Mouse (Mus musculus): ENCODE results near the gene Lamb3. TPM values are rescaled to one million over a fixed set of nuclear protein-coding genes. Genes with fewer than 3 reads are reported as not detected.

The Lamb3 gene
- polyA plus RNA-seq, 1 experiment from 2014 or later, result 6.7 TPM

DNA sequence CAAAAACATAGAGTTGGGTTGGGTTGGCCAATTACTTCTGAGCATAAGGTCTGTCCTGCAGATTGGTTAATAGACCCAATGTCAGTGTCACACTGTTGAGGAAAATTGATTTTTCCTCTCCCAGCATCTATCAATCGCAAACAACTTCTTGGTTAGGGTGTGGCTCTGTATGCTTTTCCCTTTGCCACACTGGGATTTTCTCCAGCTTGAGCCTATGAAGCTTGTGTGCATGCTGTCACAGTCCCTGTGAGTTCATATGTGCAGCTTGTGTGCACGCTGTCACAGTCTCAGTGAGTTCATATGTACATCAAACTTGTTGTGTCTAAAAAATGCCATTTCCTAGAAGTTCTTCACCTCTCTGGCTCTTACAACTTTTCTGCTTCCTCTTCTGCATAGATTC lies 99.3 kb downstream of the Lamb3 start:
- ATAC-seq (ENCODE audit: insufficient number of reproducible peaks, insufficient read depth, low FRiP score, low TSS enrichment, low read depth), result no peak
- Histone ChIP-seq H3K27me3 (no peaks in the 10 kb centered on the region), H3K4me1 (0 out of 2 replicates have a peak, but pooled peaks cover 2% of the 10 kb centered on the region), H3K4me2 (no peak overlapping the region), H3K9me3 (no peaks in the 10 kb centered on the region), H3K4me3 (no peak overlapping the region), H3K36me3 (no peaks in the 10 kb centered on the region), H3K9ac (no peak overlapping the region), H3K27ac (no peak overlapping the region)
- 92% methylated on average over 2 of the region's 2 CpGs for WGBS

DNA sequence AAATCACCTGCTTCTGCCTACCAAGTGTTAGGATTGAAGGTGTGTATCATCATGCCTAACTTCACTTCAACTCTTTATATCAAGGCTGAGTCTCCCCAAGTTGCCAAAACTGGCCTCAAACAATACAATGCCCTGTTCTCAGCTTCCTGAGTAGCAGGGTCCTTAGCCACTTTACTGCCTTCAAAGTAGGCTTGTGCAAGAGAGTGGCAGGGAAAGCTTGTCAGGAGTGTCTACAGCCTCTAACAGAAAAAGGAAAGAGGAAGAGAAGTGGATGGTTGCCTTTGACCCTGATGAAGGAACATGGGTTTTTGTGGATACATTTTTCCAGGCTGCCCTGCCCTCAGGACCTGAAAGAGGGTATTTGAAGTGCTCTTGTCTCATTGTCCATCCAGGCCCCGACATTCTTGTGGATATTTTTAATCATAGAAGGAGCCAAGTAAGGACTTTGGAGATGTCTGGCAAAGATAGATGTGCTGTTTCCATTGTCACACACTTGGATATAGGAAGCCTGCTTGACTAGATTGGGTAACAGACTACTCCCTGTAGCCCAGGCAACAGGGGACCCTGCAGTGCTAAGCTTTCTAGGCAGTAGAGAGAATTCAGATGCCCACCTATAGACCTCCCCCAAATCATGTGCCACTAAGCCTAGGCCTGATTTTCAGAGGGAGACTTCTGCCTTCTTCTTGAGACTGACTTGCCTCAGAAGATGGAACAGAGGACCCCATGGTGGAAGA lies 102.5 kb downstream of the Lamb3 start:
- Histone ChIP-seq H3K9me3 (no peaks in the 10 kb centered on the region), H3K4me2 (no peak overlapping the region), H3K9ac (no peak overlapping the region), H3K36me3 (no peaks in the 10 kb centered on the region), H3K4me1 (no peaks in the 10 kb centered on the region), H3K27ac (no peak overlapping the region), H3K27me3 (no peaks in the 10 kb centered on the region), H3K4me3 (no peak overlapping the region)
- ATAC-seq (ENCODE audit: insufficient number of reproducible peaks, insufficient read depth, low FRiP score, low TSS enrichment, low read depth), result no peak
- 77% methylated on average over 1 of the region's 1 CpGs for WGBS

DNA sequence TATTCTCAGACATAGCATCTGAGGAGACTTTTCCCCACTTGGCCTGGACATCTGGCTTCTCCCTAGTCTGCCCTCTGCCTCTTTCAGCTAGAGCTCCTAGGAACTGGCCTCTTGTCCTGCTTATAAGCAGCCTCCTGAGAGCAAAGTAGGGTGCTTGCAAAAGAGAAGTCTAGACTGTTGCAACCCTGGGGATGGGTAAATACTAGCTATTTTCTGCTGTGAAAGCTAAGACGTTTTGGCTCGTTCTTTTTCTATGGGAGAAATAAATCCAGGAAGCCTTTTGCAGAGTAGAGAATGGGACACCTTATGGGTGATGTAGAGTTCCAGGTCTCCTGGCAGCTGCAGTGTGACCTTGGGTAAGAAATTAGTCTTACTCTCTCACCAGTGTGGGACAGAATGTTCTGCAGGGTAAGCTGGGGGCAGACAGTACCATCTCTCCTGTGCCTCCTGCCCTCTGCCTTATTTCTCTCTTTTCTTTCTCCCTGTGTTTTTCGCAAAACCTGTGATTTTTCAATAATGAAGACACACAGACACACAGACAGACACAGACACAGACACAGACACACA lies 103.1 kb downstream of the Lamb3 start:
- Histone ChIP-seq H3K36me3 (no peaks in the 10 kb centered on the region), H3K4me1 (no peaks in the 10 kb centered on the region), H3K4me3 (no peak overlapping the region), H3K27ac (no peak overlapping the region), H3K9me3 (no peaks in the 10 kb centered on the region), H3K4me2 (no peak overlapping the region), H3K9ac (no peak overlapping the region), H3K27me3 (no peaks in the 10 kb centered on the region)
- no peak for ATAC-seq (ENCODE audit: insufficient number of reproducible peaks, insufficient read depth, low FRiP score, low TSS enrichment, low read depth)
- 84% methylated on average over 3 of the region's 3 CpGs for WGBS

DNA sequence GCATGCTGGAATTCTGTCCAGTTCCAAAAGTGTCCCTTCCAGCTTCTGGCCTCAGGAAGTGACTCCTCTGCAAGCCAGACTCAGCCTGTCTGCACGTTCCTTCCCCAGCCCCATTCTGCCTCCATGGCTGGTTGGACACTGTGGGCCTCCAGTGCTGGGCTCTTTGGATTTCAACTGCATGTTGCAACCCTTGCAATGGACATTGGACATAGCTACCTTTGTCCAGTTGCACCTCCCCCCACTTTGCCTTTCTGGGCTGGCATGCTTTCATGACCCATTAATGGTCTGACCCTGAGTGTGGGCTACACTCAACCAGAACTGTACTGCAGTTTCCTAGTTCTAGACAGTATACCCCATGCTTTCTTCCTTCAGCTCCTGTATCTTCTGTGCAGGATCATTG lies 104.1 kb downstream of the Lamb3 start:
- Histone ChIP-seq H3K4me3 (no peak overlapping the region), H3K9me3 (no peaks in the 10 kb centered on the region), H3K36me3 (no peaks in the 10 kb centered on the region), H3K27me3 (no peaks in the 10 kb centered on the region), H3K4me1 (no peaks in the 10 kb centered on the region), H3K27ac (no peak overlapping the region), H3K4me2 (no peak overlapping the region), H3K9ac (no peak overlapping the region)
- WGBS, result 71% methylated on average over 1 of the region's 1 CpGs
- ATAC-seq (ENCODE audit: insufficient number of reproducible peaks, insufficient read depth, low FRiP score, low TSS enrichment, low read depth), result no peak

DNA sequence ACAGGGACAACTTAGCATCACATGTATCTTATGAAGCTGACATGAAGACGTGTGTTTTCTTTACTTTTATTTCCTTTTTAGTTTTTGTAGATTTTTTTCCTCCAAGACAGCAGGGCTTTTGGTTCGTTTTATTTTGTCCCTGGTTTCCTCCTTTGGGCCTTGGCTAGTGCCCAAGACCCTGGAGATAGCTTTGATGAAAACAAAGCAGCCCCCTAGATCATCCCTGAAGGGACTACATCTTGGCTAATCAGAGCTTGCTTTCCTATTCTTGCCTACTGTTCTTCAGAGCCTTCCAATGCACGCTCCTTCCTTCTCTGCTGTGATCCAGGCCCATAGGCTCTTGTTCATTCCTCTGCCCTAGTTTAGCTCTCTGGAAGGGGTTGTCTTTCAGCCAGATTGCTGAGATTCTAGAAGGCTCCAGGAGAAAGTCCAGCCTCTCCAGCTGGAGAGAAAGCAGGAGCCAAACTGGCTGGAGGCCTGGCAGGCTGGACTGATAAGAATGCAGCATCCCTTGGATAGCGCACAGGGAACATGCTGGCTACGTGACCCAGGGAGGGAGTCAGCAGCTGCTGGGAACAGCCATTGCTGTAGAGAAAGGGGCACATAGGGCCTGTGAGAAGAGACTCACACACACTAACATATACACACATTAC lies 108.3 kb downstream of the Lamb3 start:
- 76% methylated on average over 5 of the region's 5 CpGs for WGBS
- H3K9me3 ChIP-seq, result no peaks in the 10 kb centered on the region
- ATAC-seq (ENCODE audit: insufficient number of reproducible peaks, insufficient read depth, low FRiP score, low TSS enrichment, low read depth), result no peak
- H3K4me1 ChIP-seq, result 0 out of 2 replicates have a peak, but pooled peaks cover 5% of the 10 kb centered on the region
- no peaks in the 10 kb centered on the region for H3K36me3 ChIP-seq
- no peak overlapping the region for H3K9ac ChIP-seq
- no peak overlapping the region for H3K4me3 ChIP-seq
- H3K27me3 ChIP-seq, result no peaks in the 10 kb centered on the region
- no peak overlapping the region for H3K4me2 ChIP-seq
- H3K27ac ChIP-seq, result no peak overlapping the region

DNA sequence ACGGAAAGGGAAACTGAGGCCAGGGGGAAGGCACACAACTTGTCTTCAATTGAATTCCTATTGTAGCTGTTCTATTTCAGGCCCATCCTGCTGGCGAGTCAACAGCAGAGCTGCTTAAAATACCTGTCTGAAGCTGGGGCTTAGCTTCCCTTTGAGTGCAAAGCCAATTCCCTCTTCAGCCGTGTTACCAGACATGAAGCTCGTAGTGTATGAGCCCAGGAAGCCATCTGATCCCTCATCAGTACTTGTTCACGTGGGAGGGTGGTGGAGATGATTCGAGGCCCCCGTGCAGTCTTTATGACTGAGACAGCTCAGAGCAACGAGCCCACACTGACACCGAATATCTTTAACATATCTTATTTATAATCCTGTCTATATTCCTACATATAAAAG lies 108.9 kb downstream of the Lamb3 start:
- H3K4me3 ChIP-seq, result no peak overlapping the region
- H3K4me2 ChIP-seq, result no peak overlapping the region
- H3K27me3 ChIP-seq, result no peaks in the 10 kb centered on the region
- no peak overlapping the region for H3K9ac ChIP-seq
- no peaks in the 10 kb centered on the region for H3K36me3 ChIP-seq
- no peak overlapping the region for H3K27ac ChIP-seq
- 78% methylated on average over 9 of the region's 9 CpGs for WGBS
- H3K9me3 ChIP-seq, result no peaks in the 10 kb centered on the region
- 0 out of 2 replicates have a peak, but pooled peaks cover 5% of the 10 kb centered on the region for H3K4me1 ChIP-seq
- no peak for ATAC-seq (ENCODE audit: insufficient number of reproducible peaks, insufficient read depth, low FRiP score, low TSS enrichment, low read depth)

DNA sequence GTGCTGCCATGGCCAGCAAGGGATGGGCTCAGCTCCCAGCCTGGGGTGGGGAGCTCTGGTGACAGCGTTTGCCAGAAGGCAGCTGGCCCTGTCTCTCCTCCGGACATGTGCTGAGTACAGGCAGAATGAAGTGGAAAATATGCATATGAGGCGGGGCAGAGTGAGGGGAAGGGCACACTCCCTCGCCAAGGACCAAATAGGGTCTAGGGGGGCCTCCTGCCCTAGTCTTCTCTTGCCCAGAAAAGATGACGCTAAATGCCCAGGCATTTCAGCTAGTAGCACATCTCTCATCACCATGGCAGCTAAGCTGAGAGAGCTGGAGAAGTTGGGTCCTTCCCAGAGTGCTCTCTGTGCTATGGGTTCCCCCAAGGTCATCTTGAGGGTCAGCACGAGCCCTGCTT lies 109.7 kb downstream of the Lamb3 start:
- 47% methylated on average over 6 of the region's 6 CpGs for WGBS
- 0 out of 2 replicates have a peak, but pooled peaks cover 5% of the 10 kb centered on the region for H3K4me1 ChIP-seq
- H3K4me2 ChIP-seq, result no peak overlapping the region
- H3K27me3 ChIP-seq, result no peaks in the 10 kb centered on the region
- no peak overlapping the region for H3K9ac ChIP-seq
- H3K36me3 ChIP-seq, result no peaks in the 10 kb centered on the region
- ATAC-seq (ENCODE audit: insufficient number of reproducible peaks, insufficient read depth, low FRiP score, low TSS enrichment, low read depth), result no peak
- no peak overlapping the region for H3K27ac ChIP-seq
- H3K4me3 ChIP-seq, result no peak overlapping the region
- H3K9me3 ChIP-seq, result no peaks in the 10 kb centered on the region

DNA sequence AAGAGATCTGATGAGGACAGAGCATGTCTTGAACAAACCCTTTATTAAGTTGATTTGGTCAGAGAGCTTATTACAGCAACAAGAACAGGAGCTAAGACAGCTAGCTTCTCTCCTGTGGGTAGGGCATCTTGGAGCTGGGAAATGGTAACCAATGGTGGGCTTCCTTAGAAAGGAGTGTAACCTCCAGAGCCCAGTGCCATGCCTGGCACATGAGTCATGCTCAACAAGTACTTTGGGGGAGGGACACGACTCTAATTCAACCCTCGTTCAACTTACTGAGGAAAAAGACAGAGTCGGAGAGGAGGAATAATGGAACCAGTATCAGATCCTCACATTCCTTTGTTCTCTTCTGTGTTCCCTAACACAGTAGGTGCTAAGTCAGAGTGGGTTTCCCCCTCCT lies 112.2 kb downstream of the Lamb3 start:
- no peak overlapping the region for H3K4me3 ChIP-seq
- H3K4me2 ChIP-seq, result no peak overlapping the region
- H3K27ac ChIP-seq, result no peak overlapping the region
- H3K36me3 ChIP-seq, result no peaks in the 10 kb centered on the region
- no peak for ATAC-seq (ENCODE audit: insufficient number of reproducible peaks, insufficient read depth, low FRiP score, low TSS enrichment, low read depth)
- H3K27me3 ChIP-seq, result no peaks in the 10 kb centered on the region
- no peaks in the 10 kb centered on the region for H3K9me3 ChIP-seq
- WGBS, result 58% methylated on average over 3 of the region's 3 CpGs
- H3K4me1 ChIP-seq, result 0 out of 2 replicates have a peak, but pooled peaks cover 5% of the 10 kb centered on the region
- H3K9ac ChIP-seq, result no peak overlapping the region

DNA sequence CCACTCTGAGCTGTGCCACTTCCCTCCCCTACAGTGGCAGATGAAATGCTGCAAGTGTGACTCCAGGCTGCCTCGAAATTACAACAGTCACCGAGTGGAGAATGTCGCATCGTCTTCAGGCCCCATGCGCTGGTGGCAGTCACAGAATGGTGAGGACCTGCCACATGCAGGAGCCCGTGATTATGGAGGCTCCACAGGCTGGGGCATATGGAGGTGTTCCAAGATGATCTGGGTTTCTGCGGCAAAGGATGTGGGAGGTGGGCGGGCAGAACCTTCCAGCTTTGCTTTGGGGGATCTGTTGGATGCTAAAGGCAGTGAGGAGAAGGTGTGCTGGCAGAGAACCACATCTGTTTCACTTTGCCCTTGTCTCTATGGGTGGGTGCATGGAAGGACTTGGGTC lies 112.9 kb downstream of the Lamb3 start:
- 0 out of 2 replicates have a peak, but pooled peaks cover 5% of the 10 kb centered on the region for H3K4me1 ChIP-seq
- H3K27ac ChIP-seq, result no peak overlapping the region
- H3K4me2 ChIP-seq, result no peak overlapping the region
- H3K27me3 ChIP-seq, result no peaks in the 10 kb centered on the region
- no peaks in the 10 kb centered on the region for H3K36me3 ChIP-seq
- no peak overlapping the region for H3K4me3 ChIP-seq
- no peaks in the 10 kb centered on the region for H3K9me3 ChIP-seq
- whole genome bisulfite sequencing, result 84% methylated on average over 8 of the region's 8 CpGs
- H3K9ac ChIP-seq, result no peak overlapping the region
- ATAC-seq (ENCODE audit: insufficient number of reproducible peaks, insufficient read depth, low FRiP score, low TSS enrichment, low read depth), result no peak

DNA sequence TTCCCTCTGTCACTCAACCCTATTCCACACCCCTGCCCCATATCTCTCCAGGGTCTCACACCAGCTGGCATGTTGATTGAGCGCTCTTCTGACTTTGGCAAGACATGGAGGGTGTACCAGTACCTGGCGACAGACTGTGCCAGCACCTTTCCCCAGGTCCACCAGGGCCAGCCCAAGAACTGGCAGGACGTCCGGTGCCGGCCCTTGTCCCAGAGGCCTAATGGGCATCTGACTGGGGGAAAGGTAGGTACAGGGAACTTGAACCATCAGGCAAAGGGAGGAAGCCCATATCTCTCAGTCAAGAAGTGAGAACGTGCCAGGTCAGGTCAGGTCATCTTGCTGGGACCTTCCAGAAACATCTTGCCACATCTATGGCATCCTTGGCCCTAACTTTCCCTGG lies 116.2 kb downstream of the Lamb3 start:
- Histone ChIP-seq H3K27me3 (no peaks in the 10 kb centered on the region), H3K9me3 (no peaks in the 10 kb centered on the region), H3K36me3 (no peaks in the 10 kb centered on the region), H3K4me2 (no peak overlapping the region), H3K4me1 (no peaks in the 10 kb centered on the region), H3K4me3 (no peak overlapping the region), H3K9ac (no peak overlapping the region), H3K27ac (no peak overlapping the region)
- ATAC-seq (ENCODE audit: insufficient number of reproducible peaks, insufficient read depth, low FRiP score, low TSS enrichment, low read depth), result no peak
- WGBS, result 92% methylated on average over 6 of the region's 6 CpGs

DNA sequence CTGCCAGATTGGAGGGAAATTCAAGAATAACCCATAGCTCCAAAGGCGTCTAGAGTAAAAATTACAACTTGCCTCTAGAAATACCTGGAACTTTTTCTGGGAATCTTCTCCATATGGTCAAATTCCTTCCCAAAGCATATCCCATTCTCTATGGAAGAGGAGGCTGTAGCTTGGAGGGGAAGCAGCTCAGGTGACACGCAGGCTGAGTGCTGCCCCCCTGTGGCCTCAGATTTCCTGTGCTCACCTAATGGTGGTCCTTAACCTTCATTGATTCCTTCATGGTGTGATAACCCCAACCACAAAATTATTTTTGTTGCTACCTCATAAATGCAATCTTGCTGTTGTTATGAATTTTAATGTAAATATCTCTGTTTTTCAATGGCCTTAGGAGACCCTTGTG lies 116.7 kb downstream of the Lamb3 start:
- ATAC-seq (ENCODE audit: insufficient number of reproducible peaks, insufficient read depth, low FRiP score, low TSS enrichment, low read depth), result no peak
- Histone ChIP-seq H3K4me2 (no peak overlapping the region), H3K27me3 (no peaks in the 10 kb centered on the region), H3K9ac (no peak overlapping the region), H3K36me3 (no peaks in the 10 kb centered on the region), H3K4me3 (no peak overlapping the region), H3K27ac (no peak overlapping the region), H3K4me1 (no peaks in the 10 kb centered on the region), H3K9me3 (no peaks in the 10 kb centered on the region)
- 43% methylated on average over 2 of the region's 2 CpGs for WGBS

DNA sequence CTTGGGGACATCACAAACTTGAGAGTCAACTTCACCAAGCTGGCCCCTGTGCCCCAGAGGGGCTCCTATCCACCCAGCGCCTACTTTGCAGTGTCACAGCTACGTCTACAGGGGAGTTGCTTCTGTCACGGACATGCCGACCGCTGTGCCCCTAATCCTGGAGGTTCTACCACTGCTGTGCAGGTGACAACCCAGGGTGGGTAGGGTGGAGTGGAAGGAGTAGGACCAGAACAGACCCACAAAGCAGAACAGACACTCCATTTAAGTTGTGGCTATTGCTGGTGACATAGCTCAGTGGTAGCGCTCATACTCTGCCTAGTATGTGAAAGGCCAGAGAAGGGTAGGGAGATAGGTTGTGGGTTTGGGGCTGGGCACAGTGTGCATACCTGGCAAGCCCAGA lies 118.4 kb downstream of the Lamb3 start:
- H3K9ac ChIP-seq, result no peak overlapping the region
- H3K4me2 ChIP-seq, result no peak overlapping the region
- H3K36me3 ChIP-seq, result no peaks in the 10 kb centered on the region
- H3K27me3 ChIP-seq, result no peaks in the 10 kb centered on the region
- H3K27ac ChIP-seq, result no peak overlapping the region
- H3K4me3 ChIP-seq, result no peak overlapping the region
- 91% methylated on average over 6 of the region's 6 CpGs for WGBS
- H3K4me1 ChIP-seq, result peaks cover 7% of the 10 kb centered on the region
- ATAC-seq (ENCODE audit: insufficient number of reproducible peaks, insufficient read depth, low FRiP score, low TSS enrichment, low read depth), result no peak
- H3K9me3 ChIP-seq, result no peaks in the 10 kb centered on the region

Data from embryonic facial prominence, embryonic 13.5 days (tissue).